Mouse (Mus musculus) A20 (cell line): ENCODE data around the gene Sms.
A peak's percentile ranks its signal among the peaks of the same experiment; 100 is the strongest.

Experiments used
- DNase-seq: peaks from one replicate; pipeline ENCODE4 v3.0.0-alpha.2; 2011; ENCODE audit warnings: low read depth, low spot score

Gene Sms

DNA sequence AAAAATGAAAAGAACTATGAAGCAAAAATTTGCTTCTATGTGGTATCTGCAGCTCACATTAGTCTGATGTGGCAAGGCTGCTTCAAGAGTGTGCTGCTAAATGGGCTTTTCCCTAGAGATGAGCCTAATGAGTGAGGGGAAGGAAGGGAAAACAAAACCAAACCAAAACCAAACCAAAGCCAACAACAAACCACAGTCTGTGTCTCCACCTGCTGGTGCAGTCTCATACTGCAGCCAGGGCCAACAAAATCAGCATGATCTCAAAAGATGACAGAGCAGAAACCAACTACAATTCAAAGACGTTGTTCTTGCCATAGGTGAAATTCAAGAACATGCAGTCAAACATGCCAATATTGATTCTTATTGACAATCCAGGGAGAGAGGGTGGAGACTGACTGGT is 37.7 kb downstream of the Sms start:
- DNase-seq, result peak; percentile 45

DNA sequence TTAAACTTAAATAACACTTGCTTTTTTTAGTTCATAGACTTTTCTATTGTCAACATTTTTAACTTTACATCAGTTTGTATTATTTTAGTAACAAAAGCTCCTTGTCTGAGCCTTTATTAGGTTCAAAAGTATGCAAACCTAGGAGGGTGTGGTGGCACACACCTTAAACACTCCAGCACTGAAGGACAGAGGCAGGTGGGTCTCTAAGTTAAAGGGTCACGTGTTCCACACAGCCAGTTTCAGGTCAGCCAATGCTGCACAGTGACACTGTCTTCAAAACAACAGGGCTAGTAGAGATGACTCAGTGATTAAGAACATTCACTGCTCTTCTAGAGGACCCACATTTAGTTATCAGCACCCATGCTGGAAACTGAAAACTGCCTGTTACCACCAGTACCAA is 43.1 kb downstream of the Sms start:
- no peak for DNase-seq

DNA sequence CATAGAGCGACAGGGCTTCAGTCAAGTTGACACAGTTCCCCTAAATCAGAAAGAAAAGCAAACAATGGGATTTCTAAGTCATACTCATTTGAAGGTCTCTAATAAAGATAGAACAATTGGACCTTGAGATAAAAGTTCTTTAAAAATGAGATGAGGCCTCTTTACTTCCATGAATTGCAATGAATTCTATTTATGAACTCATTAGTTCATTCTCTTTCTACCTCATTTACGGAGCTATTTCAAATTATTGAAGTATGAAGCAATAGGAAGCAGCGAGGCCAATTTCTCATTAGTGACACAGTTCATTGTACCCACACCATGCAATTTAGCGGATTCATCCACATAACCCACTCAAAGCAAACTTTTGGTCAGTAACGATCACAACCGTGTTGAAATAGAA is 44.7 kb downstream of the Sms start:
- no peak for DNase-seq

DNA sequence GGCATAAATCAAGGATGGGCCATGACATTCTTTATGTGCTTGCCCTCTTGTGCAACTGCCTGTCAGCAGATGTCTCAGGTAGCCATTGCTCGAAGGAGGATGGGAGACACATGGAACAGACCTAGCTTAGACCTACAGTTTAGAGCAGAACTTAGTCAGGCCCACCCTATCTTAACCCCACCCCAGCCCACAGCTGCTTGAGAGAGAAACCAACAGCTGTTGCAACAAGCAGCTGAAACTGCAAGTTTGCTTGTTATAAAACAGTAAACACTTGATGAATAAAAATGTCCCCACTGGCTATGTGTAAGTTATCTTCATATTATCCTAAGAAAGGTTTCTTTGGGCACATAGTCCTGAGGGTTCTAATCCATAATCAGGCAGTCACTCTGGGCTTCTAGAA is 57.3 kb downstream of the Sms start:
- no peak for DNase-seq

DNA sequence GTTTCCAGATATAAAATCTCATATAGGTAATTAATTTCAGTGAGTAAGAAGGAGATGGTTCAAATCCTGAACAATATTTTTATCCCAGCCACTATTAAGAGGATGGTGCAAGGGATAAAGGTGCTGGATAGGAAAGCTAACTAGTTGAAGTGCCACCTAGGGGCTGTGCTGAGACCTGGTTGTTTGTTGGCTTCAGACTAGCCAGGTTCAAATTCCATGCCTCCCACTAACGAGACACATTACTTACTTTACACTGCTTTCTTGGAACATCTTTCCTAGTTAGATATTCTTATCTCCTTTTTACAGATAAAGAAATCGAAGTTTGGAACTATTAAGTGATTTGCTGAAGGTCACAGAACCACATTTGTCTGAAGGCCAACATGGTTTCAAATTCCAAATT is 72.6 kb downstream of the Sms start:
- DNase-seq, result no peak

DNA sequence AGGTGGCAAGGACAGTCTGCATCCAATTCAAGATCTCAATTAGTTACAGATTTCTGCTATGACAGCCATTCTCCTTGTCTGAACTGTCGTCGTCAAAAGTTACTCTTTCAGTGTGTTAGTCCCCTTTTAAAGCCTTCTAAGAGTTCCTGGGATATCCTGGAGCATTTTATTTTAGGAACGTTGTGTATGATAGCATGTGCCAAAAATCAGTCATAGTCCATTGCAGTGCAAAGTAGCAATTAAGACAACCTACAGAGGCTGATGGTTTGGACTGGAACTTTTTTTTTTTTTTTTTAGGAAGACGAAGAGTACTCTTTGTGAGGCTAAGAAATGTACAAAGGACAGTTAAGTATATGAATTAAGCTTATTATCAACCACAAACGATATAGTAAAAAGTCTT is 76.9 kb downstream of the Sms start, which contains the start of gene Phex:
Phex (minus strand) TSS at position 101 of the 400 bp plus-strand sequence.
- no peak for DNase-seq

DNA sequence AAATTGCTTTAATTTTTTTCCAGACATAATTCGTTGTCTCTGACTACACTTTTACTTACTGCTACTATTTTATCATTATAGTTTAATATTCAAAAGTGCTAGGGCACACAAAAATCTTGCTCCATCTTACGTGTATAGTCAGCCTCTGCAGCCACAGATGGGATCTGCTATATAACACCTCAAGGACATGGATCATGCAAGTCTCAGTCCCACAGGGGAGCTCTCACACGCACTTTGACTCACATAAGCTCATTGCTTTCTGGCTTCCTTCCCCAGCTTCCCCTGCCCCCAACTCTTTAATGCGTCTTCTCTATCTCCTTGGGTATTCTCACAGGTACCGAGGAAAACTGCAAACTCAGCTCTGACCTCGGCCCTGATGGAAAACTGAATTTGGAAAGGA is 87.2 kb downstream of the Sms start:
- no peak for DNase-seq
